29 mouse cellular contexts compared by ENCODE assay signal in genomic region chr2:161549577-161549976, GRCm38 (mm10).
A peak's percentile ranks its signal among the peaks of the same experiment; 100 is the strongest.
DNase-seq lines count a peak whose midpoint lies in the region; ATAC-seq and TF ChIP-seq lines count a peak whose summit lies in the region.
"Had no signal": no experiment of that assay in that cellular context is flagged by ENCODE, and none has a peak within 500 bp of the region (broad histone marks: within the 10 kb centered on the region; RNA-seq: fewer than 3 reads in every experiment).

No protein-coding gene starts in this region.

- H3K27ac ChIP-seq in lung, embryonic 14.5 days (ENCODE audit: low read depth) = no peak overlapping the region
- 0 out of 2 replicates have a peak overlapping the region, but pooled peaks have one; percentile 36 for H3K27ac ChIP-seq in intestine, embryonic 14.5 days (ENCODE audit: low read depth)
- no peak overlapping the region for H3K27ac ChIP-seq in intestine, embryonic 16.5 days (ENCODE audit: low read length)
- H3K27ac ChIP-seq in stomach, embryonic 15.5 days = no peak overlapping the region
- H3K27ac ChIP-seq: embryonic facial prominence, embryonic 15.5 days; forebrain, embryonic 12.5 days; heart, embryonic 10.5 days; heart, embryonic 15.5 days; left cerebral cortex, adult 2 months; limb, embryonic 12.5 days; liver, embryonic 15.5 days; lung, embryonic 15.5 days had no signal

- TF ChIP-seq CTCF in lung, embryonic 14.5 days (IDR thresholded peaks at IDR 0.05; ENCODE audit: low read depth) = no peak

- ATAC-seq in lung, embryonic 14.5 days (ENCODE audit: insufficient read depth) = peak; percentile 28; the same call in 1 of the 2 replicates
- peak; percentile 76; the same call in 1 of the 2 replicates for ATAC-seq in intestine, embryonic 14.5 days (replicated peaks; ENCODE audit: low FRiP score, low TSS enrichment, low read depth)
- peak; percentile 92 for ATAC-seq in intestine, embryonic 16.5 days
- peak; percentile 61; the same call in 1 of the 2 replicates for ATAC-seq in stomach, embryonic 15.5 days (ENCODE audit: insufficient read depth, low FRiP score, low read depth)
- ATAC-seq: forebrain, postnatal 0 days had no signal

- H3K27me3 ChIP-seq in lung, embryonic 14.5 days (ENCODE audit: insufficient read depth, low read length) = no peaks in the 10 kb centered on the region
- no peaks in the 10 kb centered on the region for H3K27me3 ChIP-seq in intestine, embryonic 14.5 days (replicated peaks; ENCODE audit: control insufficient read depth, insufficient read depth, low read length)
- no peaks in the 10 kb centered on the region for H3K27me3 ChIP-seq in intestine, embryonic 16.5 days (replicated peaks; ENCODE audit: control insufficient read depth, insufficient read depth, low read length)
- no peaks in the 10 kb centered on the region for H3K27me3 ChIP-seq in stomach, embryonic 15.5 days (replicated peaks)
- H3K27me3 ChIP-seq: embryonic facial prominence, embryonic 15.5 days; forebrain, embryonic 12.5 days; heart, embryonic 15.5 days; limb, embryonic 12.5 days; liver, embryonic 15.5 days; lung, embryonic 15.5 days had no signal

- no peaks in the 10 kb centered on the region for H3K9me3 ChIP-seq in lung, embryonic 14.5 days (ENCODE audit: low read depth, low read length)
- no peaks in the 10 kb centered on the region for H3K9me3 ChIP-seq in intestine, embryonic 14.5 days (ENCODE audit: control insufficient read depth, low read length)
- H3K9me3 ChIP-seq in intestine, embryonic 16.5 days (ENCODE audit: control insufficient read depth, low read length) = no peaks in the 10 kb centered on the region
- no peaks in the 10 kb centered on the region for H3K9me3 ChIP-seq in stomach, embryonic 15.5 days
- H3K9me3 ChIP-seq: embryonic facial prominence, embryonic 15.5 days; forebrain, embryonic 12.5 days; heart, embryonic 10.5 days; heart, embryonic 15.5 days; limb, embryonic 12.5 days; liver, embryonic 15.5 days; lung, embryonic 15.5 days had no signal

- peak; percentile 16 for DNase-seq in lung, embryonic 14.5 days
- no peak for DNase-seq in lung, postnatal 25 days (ENCODE audit: low spot score)
- no peak for DNase-seq in intestine, embryonic 14.5 days (ENCODE audit: low spot score)
- no peak for DNase-seq in heart, postnatal 25 days (ENCODE audit: low spot score)
- DNase-seq in gastrocnemius, postnatal 36 days = no peak
- DNase-seq: adrenal gland, postnatal 25 days; B cell, adult 2 months; cerebellum, adult 18-20 months; cerebellum, postnatal 10 days; forebrain, postnatal 0 days; gastrocnemius, postnatal 10 days; heart, postnatal 4 days; kidney, adult 11 months; kidney, postnatal 14 days; lung, postnatal 36 days; retina, postnatal 1 day; right cerebral cortex, postnatal 25 days; thymus, adult 2 months; thymus, postnatal 4 days had no signal

- no peaks in the 10 kb centered on the region for H3K4me1 ChIP-seq in lung, embryonic 14.5 days (ENCODE audit: insufficient read depth)
- 0 out of 2 replicates have a peak, but pooled peaks cover 4% of the 10 kb centered on the region for H3K4me1 ChIP-seq in intestine, embryonic 14.5 days (replicated peaks; ENCODE audit: control insufficient read depth, insufficient read depth, low read length)
- H3K4me1 ChIP-seq in intestine, embryonic 16.5 days (ENCODE audit: control insufficient read depth, insufficient read depth, low read length) = peaks cover 8% of the 10 kb centered on the region
- no peaks in the 10 kb centered on the region for H3K4me1 ChIP-seq in stomach, embryonic 15.5 days
- H3K4me1 ChIP-seq: embryonic facial prominence, embryonic 15.5 days; forebrain, embryonic 12.5 days; heart, embryonic 10.5 days; heart, embryonic 15.5 days; limb, embryonic 12.5 days; liver, embryonic 15.5 days; lung, embryonic 15.5 days had no signal

- H3K36me3 ChIP-seq in lung, embryonic 14.5 days (ENCODE audit: insufficient read depth) = no peaks in the 10 kb centered on the region
- no peaks in the 10 kb centered on the region for H3K36me3 ChIP-seq in intestine, embryonic 14.5 days (ENCODE audit: control insufficient read depth, insufficient read depth, low read length)
- no peaks in the 10 kb centered on the region for H3K36me3 ChIP-seq in intestine, embryonic 16.5 days (ENCODE audit: control insufficient read depth, insufficient read depth, low read length)
- H3K36me3 ChIP-seq in stomach, embryonic 15.5 days = no peaks in the 10 kb centered on the region
- H3K36me3 ChIP-seq: embryonic facial prominence, embryonic 15.5 days; forebrain, embryonic 12.5 days; heart, embryonic 10.5 days; heart, embryonic 15.5 days; limb, embryonic 12.5 days; liver, embryonic 15.5 days; lung, embryonic 15.5 days had no signal

- H3K4me2 ChIP-seq in lung, embryonic 14.5 days = no peak overlapping the region
- H3K4me2 ChIP-seq in intestine, embryonic 14.5 days (ENCODE audit: low read length) = no peak overlapping the region
- no peak overlapping the region for H3K4me2 ChIP-seq in intestine, embryonic 16.5 days (ENCODE audit: low read depth, low read length)
- H3K4me2 ChIP-seq in stomach, embryonic 15.5 days = no peak overlapping the region
- H3K4me2 ChIP-seq: embryonic facial prominence, embryonic 15.5 days; forebrain, embryonic 12.5 days; heart, embryonic 15.5 days; limb, embryonic 12.5 days; liver, embryonic 15.5 days; lung, embryonic 15.5 days had no signal

- H3K4me3 ChIP-seq in lung, embryonic 14.5 days (ENCODE audit: low read depth, low read length) = no peak overlapping the region
- H3K4me3 ChIP-seq in intestine, embryonic 14.5 days (ENCODE audit: low read depth, low read length) = no peak overlapping the region
- H3K4me3 ChIP-seq in intestine, embryonic 16.5 days (ENCODE audit: low read length) = no peak overlapping the region
- no peak overlapping the region for H3K4me3 ChIP-seq in stomach, embryonic 15.5 days (replicated peaks)
- H3K4me3 ChIP-seq: embryonic facial prominence, embryonic 15.5 days; forebrain, embryonic 12.5 days; heart, embryonic 10.5 days; heart, embryonic 15.5 days; left cerebral cortex, adult 2 months; limb, embryonic 12.5 days; liver, embryonic 15.5 days; lung, embryonic 15.5 days had no signal

- intact Hi-C loops in heart, postnatal 25 days (cut with DNase I) = no loop called here
- intact Hi-C loops in gastrocnemius, postnatal 36 days (cut with DNase I) = no loop called here

- WGBS in lung, embryonic 14.5 days = 25% methylated on average over 5 of the region's 5 CpGs
- WGBS in intestine, embryonic 14.5 days = 59% methylated on average over 5 of the region's 5 CpGs
- 41% methylated on average over 5 of the region's 5 CpGs for WGBS in intestine, embryonic 16.5 days
- WGBS in stomach, embryonic 15.5 days = 31% methylated on average over 5 of the region's 5 CpGs

- H3K9ac ChIP-seq in lung, embryonic 14.5 days = no peak overlapping the region
- no peak overlapping the region for H3K9ac ChIP-seq in intestine, embryonic 14.5 days (ENCODE audit: low read length)
- no peak overlapping the region for H3K9ac ChIP-seq in intestine, embryonic 16.5 days (ENCODE audit: low read depth, low read length)
- H3K9ac ChIP-seq in stomach, embryonic 15.5 days = no peak overlapping the region
- H3K9ac ChIP-seq: embryonic facial prominence, embryonic 15.5 days; forebrain, embryonic 12.5 days; forebrain, postnatal 0 days; heart, embryonic 15.5 days; limb, embryonic 12.5 days; liver, embryonic 15.5 days; lung, embryonic 15.5 days had no signal

Comparison
In these comparisons a context has a peak if more than half of its experiments do, and no peak if none do; other contexts are left out.
1. ATAC-seq: peak in every context shown above with its lines; median percentile 92 in intestine, embryonic 16.5 days; 76 in intestine, embryonic 14.5 days; 61 in stomach, embryonic 15.5 days; 28 in lung, embryonic 14.5 days.